Mouse (Mus musculus): ENCODE measurements around the gene Pacsin2.

- TF ChIP-seq CTCF (IDR thresholded peaks at IDR 0.05; ENCODE audit: extremely low read depth, insufficient read length, insufficient replicate concordance, low read depth, low read length) (no peak), POLR2A (IDR thresholded peaks at IDR 0.05; ENCODE audit: low read depth, low read length) (no peak)
Measured at GRCm38 (mm10) chr15:83382467-83382866, 81.9 kb downstream of the Pacsin2 start.
